Mouse (Mus musculus): ENCODE data around the gene Gstt1. TPM values are rescaled to one million over a fixed set of nuclear protein-coding genes. Genes with fewer than 3 reads are reported as not detected.

The Gstt1 gene
- total RNA-seq, 4 experiments from 2014 or later = 4.6 to 8.3 (median 4.8) TPM

- DNase-seq (ENCODE audit: low spot score in 2 of 2) = peak; percentile 53 to 56
Observed at GRCm38 (mm10) chr10:75764519-75765473, 33.6 kb downstream of the Gstt1 start.

DNA sequence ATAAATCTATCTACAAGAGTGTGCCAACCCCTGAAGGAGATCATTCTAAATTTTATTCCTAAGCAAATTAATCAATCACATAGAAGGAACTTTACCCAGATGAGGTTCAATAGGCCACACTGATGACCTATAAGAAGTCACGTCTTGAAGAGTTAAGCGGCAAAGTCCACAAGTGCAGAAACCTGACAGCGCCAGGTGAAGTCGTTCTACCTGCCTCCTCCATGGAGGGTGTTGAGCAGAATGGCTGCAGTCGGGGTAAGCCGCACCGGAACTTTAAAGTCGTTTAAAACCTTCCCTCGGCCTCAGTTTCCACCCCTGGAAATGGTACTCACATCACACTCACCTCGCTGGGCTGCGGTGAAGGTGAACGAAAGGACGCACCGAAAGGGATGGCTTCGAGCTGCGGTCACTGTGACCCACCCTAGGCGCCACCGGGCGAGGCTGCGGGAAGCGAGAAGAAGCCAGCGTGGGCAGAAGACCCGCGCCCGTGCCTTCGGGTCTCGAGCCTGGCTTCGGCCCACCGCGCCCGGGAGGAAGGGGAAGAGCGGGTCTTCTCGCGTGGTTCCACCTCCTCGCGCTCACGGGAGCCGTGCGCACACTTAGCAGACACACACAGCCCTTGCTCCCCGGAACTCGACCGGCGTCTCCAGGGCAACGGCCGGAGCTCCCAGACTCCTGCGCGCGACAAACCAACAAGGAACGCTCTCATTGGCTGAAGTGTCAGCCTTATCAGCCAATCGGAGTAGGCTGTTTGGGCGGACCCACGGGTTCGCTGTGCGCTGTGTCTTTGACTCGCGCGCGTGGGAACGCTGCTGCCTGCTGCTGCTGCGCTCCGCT is 34.5 kb downstream of the Gstt1 start, which contains the start of gene Cabin1:
Gene Cabin1, minus strand, starts transcription at position 660 of the 837 bp plus-strand sequence.
- DNase-seq (ENCODE audit: low spot score in 2 of 2) = peak; percentile 91 to 94

DNA sequence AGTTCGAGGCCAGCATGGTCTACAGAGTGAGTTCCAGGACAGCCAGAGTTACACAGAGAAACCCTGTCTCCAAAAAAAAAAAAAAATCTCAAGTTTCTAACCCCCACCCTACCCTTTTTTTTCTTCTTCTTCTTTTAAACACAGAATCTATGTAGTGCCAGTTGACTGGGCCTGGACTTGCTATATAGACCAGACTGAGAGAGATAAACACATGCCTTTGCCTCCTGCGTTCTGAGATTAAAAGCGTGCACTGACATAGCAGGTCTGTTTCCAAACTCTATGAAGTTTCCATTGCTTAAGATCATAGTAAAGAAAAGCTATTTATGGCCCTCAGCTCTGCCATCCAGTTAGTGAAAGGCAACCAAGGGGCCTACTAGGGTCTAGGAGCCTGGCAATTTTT is 36.0 kb downstream of the Gstt1 start:
- no peak for DNase-seq (ENCODE audit: low spot score in 2 of 2)

- no peak for DNase-seq (ENCODE audit: low spot score in 2 of 2)
Observed at GRCm38 (mm10) chr10:75760311-75760710, 38.1 kb downstream of the Gstt1 start.

DNA sequence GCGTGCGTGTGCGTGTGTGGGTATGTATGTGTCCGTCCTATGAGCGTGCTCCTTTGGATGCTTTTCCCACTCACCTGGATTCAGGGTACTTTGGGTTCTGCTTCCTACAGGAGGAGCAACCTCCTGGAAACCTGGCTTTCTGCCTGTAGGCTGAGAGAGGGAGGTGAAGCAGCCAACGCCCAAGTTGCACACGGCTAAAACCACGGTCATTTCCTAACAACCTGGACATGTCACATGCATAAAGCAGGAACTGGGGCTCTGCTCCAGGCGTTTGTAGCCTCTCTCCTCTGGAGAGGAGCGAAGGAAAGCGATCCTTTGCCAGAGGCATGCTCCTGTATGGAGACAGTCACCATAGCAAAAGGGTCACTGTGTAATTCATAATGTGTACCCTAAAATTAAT is 41.7 kb downstream of the Gstt1 start:
- DNase-seq (ENCODE audit: low spot score in 2 of 2) = no peak

- DNase-seq (ENCODE audit: low spot score in 2 of 2) = peak; percentile 67
Observed at GRCm38 (mm10) chr10:75744017-75744416, 54.4 kb downstream of the Gstt1 start.

- DNase-seq (ENCODE audit: low spot score in 2 of 2) = no peak
Observed at GRCm38 (mm10) chr10:75743369-75743768, 55.0 kb downstream of the Gstt1 start.

GRCm38 (mm10) chr10:75740866-75741265 is 57.5 kb downstream of the Gstt1 start:
- no peak for DNase-seq (ENCODE audit: low spot score in 2 of 2)

Other genes with a start within 250 kb of the Gstt1 start
- under 1 TPM in 1 of 4 experiments, not detected in 3; 0.07 TPM for gene Lrrc75b, start 238.3 kb downstream of the Gstt1 start, total RNA-seq (2022)
- gene Ggt1, start 237.0 kb downstream of the Gstt1 start, total RNA-seq (2022) = not detected
- gene Ggt5, start 209.2 kb downstream of the Gstt1 start, total RNA-seq (2022) = 1 to 10 TPM; 1.2 to 2.5 (median 2.0) TPM
- 1 to 10 TPM in 1 of 4 experiments, under 1 TPM in 3; 0.53 to 2.1 (median 0.78) TPM for gene Susd2, start 154.6 kb downstream of the Gstt1 start, total RNA-seq (2022)
- gene Cabin1, start 34.2 kb downstream of the Gstt1 start, total RNA-seq (2022) = 1 to 10 TPM; 6.6 to 9.3 (median 7.4) TPM
- 10 to 100 TPM; 23.6 to 32.6 (median 29.5) TPM for gene Ddt, start 25.2 kb downstream of the Gstt1 start, total RNA-seq (2022)
- gene Gm20441, start 17.6 kb downstream of the Gstt1 start, total RNA-seq (2022) = not detected
- 1 to 10 TPM; 2.6 to 4.8 (median 3.1) TPM for gene Gstt3, start 17.2 kb downstream of the Gstt1 start, total RNA-seq (2022)
- gene Gstt4, start 24.0 kb upstream of the Gstt1 start, total RNA-seq (2022) = not detected
- 1 to 10 TPM; 2.7 to 6.5 (median 3.8) TPM for gene Gstt2, start 38.8 kb upstream of the Gstt1 start, total RNA-seq (2022)
- 100 to 1,000 TPM; 144 to 161 (median 157) TPM for gene Mif, start 61.7 kb upstream of the Gstt1 start, total RNA-seq (2022)
- 1 to 10 TPM in 1 of 4 experiments, not detected in 3; 1.1 TPM for gene Derl3, start 94.8 kb upstream of the Gstt1 start, total RNA-seq (2022)
- 10 to 100 TPM; 11.0 to 16.7 (median 11.5) TPM for gene Smarcb1, start 123.0 kb upstream of the Gstt1 start, total RNA-seq (2022)
- gene Chchd10, start 134.5 kb upstream of the Gstt1 start, total RNA-seq (2022) = 1,000 to 10,000 TPM; 1,130 to 1,571 (median 1,273) TPM
- gene Mmp11, start 137.9 kb upstream of the Gstt1 start, total RNA-seq (2022) = 1 to 10 TPM in 3 of 4 experiments, under 1 TPM in 1; 0.77 to 2.3 (median 1.4) TPM
- gene Gm867, start 142.1 kb upstream of the Gstt1 start, total RNA-seq (2022) = not detected
- not detected for gene Vpreb3, start 144.5 kb upstream of the Gstt1 start, total RNA-seq (2022)
- gene Gm5134, start 155.9 kb upstream of the Gstt1 start, total RNA-seq (2022) = not detected
- gene Zfp280b, start 234.1 kb upstream of the Gstt1 start, total RNA-seq (2022) = 10 to 100 TPM in 1 of 4 experiments, 1 to 10 TPM in 3; 7.9 to 11.0 (median 9.2) TPM

Data from gastrocnemius, adult 8-10 months (tissue).